Mouse (Mus musculus): ENCODE measurements around the gene Hormad2. TPM values are rescaled to one million over a fixed set of nuclear protein-coding genes. Genes with fewer than 3 reads are reported as not detected.

The Hormad2 gene
- polyA plus RNA-seq, 1 experiment from 2014 or later: not detected

GRCm38 (mm10) chr11:4305090-4305489, 135.8 kb downstream of the Hormad2 start:
- no peak for DNase-seq (ENCODE audit: low read depth, low spot score)
- ATAC-seq: no peak
- POLR2A ChIA-PET: no interaction called here
- CTCF ChIA-PET: no interaction called here
- no peak for TF ChIP-seq CTCF (IDR thresholded peaks at IDR 0.05)
- in situ Hi-C loops (cut with MboI; ENCODE audit: low pct_unique_long_range_greater_than_20kb): loop anchor here (10.0 kb wide), 1 partner anchor 200 kb away; no protein-coding TSS in a partner anchor
- no peaks in the 10 kb centered on the region for H3K27me3 ChIP-seq

- POLR2A ChIA-PET: no interaction called here
- in situ Hi-C loops (cut with MboI; ENCODE audit: low pct_unique_long_range_greater_than_20kb): loop anchor here (10.0 kb wide), 1 partner anchor 199 kb away; no protein-coding TSS in a partner anchor
- CTCF ChIA-PET: no interaction called here
- ATAC-seq (no peak), DNase-seq (ENCODE audit: low read depth, low spot score) (no peak)
- H3K27me3 ChIP-seq: no peaks in the 10 kb centered on the region
- no peak for TF ChIP-seq CTCF (IDR thresholded peaks at IDR 0.05)
These were observed 136.7 kb downstream of the Hormad2 start for GRCm38 (mm10) chr11:4304203-4304602.

DNA sequence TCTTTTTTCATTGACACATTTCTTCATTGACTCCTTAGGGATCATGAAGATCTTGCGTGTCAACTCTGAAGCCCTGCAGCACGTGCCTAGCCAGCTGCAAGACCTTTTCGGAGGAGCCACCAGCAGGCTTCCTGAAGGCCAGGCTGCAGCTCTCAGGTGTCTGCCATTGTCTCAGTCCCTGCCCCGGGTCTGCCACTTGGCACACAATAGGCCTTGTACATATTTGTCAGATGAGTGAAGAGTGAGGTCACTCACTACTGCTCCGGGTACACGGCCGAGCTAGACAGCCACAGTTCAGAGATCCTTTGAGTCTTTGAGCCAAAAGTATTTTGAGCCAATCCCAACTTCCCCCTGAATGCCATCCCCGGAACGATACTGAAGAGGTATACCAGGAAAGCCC, 137.9 kb downstream of the Hormad2 start:
- CTCF ChIA-PET: interaction anchor here (1.0 to 1.2 kb wide), 3 partner anchors 32 to 44 kb away, joined by 3 read pairs; no protein-coding TSS in a partner anchor
- no peak for TF ChIP-seq CTCF (IDR thresholded peaks at IDR 0.05)
- no peak for ATAC-seq
- no peaks in the 10 kb centered on the region for H3K27me3 ChIP-seq
- in situ Hi-C loops (cut with MboI; ENCODE audit: low pct_unique_long_range_greater_than_20kb): loop anchor here (10.0 kb wide), 1 partner anchor 198 kb away; no protein-coding TSS in a partner anchor
- peak; percentile 59 for DNase-seq (ENCODE audit: low read depth, low spot score)
- POLR2A ChIA-PET: interaction anchor here (1.6 kb wide), 1 partner anchor 40 kb away, joined by 6 read pairs; no protein-coding TSS in a partner anchor

GRCm38 (mm10) chr11:4302363-4302913, 138.5 kb downstream of the Hormad2 start:
- in situ Hi-C loops (cut with MboI; ENCODE audit: low pct_unique_long_range_greater_than_20kb): loop anchor here (10.0 kb wide), 1 partner anchor 198 kb away; no protein-coding TSS in a partner anchor
- POLR2A ChIA-PET: interaction anchor here (1.6 kb wide), 1 partner anchor 40 kb away, joined by 6 read pairs; no protein-coding TSS in a partner anchor
- no peak for TF ChIP-seq CTCF (IDR thresholded peaks at IDR 0.05)
- CTCF ChIA-PET: interaction anchor here (1.0 to 1.2 kb wide), 3 partner anchors 32 to 43 kb away, joined by 3 read pairs; no protein-coding TSS in a partner anchor
- no peaks in the 10 kb centered on the region for H3K27me3 ChIP-seq
- ATAC-seq (no peak), DNase-seq (ENCODE audit: low read depth, low spot score) (no peak)

DNA sequence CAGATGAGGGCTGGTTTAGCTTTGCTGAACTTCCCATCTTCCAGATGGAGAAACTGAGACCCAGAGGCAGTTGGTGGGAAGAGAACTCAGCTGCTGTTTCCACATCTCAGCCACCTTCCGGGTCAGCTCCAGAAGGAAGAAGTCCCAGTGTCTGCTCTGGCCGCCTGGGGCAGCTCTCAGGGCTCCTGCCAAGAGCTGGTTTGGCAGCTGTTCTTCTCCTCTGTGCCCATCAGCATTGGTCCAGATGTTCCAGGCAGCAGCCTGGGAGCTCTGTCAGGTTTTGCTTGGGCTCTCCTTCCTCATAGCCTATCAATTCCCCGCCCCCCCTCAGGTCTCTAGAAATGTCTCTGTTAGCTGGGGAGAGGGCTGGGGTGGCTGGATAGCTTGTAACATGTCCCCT, 140.2 kb downstream of the Hormad2 start:
- H3K27me3 ChIP-seq: no peaks in the 10 kb centered on the region
- in situ Hi-C loops (cut with MboI; ENCODE audit: low pct_unique_long_range_greater_than_20kb): loop anchor here (10.0 kb wide), 1 partner anchor 196 kb away; no protein-coding TSS in a partner anchor
- DNase-seq (ENCODE audit: low read depth, low spot score) (no peak), ATAC-seq (no peak)
- ChIA-PET CTCF (interaction anchor here (0.9 to 2.2 kb wide), 5 partner anchors 38 to 121 kb away, joined by 3 to 6 read pairs (median 5); no protein-coding TSS in a partner anchor), POLR2A (interaction anchor here (1.6 kb wide), 1 partner anchor 15 kb away, joined by 3 read pairs; no protein-coding TSS in a partner anchor)
- no peak for TF ChIP-seq CTCF (IDR thresholded peaks at IDR 0.05)

DNA sequence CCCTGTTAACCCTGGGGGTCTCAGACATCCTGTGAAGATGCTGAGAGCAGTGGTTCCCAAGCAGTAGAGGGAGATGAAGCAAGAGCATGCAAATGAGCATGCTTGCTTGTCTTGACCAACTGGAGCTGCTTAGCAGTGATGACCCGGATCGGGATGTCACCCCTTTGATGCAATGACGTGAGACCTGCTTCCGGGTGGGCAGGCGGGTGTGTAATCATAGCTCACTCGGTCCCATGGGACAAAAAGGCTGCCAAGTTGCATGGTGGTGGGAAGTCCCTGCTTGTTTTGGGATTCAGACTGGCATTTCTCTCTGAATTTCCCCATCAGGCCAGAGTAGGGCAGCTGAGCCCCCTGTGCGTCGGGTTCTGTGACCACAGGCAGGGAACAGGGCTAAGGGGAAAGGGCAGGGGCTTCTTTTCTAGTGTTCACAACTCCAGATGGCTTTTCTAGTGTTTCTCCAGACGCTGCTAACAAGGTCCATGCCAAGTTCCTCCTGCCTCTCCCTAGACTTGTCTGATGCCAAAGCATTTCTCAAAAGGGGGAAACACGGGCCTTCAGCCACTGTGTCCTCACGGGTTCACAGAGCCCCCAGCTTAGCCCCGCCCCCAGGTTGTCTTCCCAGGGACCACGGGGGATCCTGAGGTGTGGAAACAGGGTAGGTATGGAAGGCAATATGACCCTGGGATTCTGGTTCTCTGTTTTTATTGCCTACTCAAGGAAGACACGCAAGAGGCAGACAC, 141.0 kb downstream of the Hormad2 start:
- ChIA-PET POLR2A (interaction anchor here (1.1 kb wide), 1 partner anchor 33 kb away, joined by 4 read pairs; no protein-coding TSS in a partner anchor), CTCF (interaction anchor here (0.9 to 4.4 kb wide), 8 partner anchors 9 to 122 kb away, joined by 3 to 22 read pairs (median 5); no protein-coding TSS in a partner anchor)
- in situ Hi-C loops (cut with MboI; ENCODE audit: low pct_unique_long_range_greater_than_20kb): loop anchor here (5.0 to 25.0 kb wide), 3 partner anchors 38 to 1562 kb away; partner anchors contain the start of gene Aebp1
- no peaks in the 10 kb centered on the region for H3K27me3 ChIP-seq
- DNase-seq (ENCODE audit: low read depth, low spot score) (no peak), ATAC-seq (peak; percentile 33)
- no peak for TF ChIP-seq CTCF (IDR thresholded peaks at IDR 0.05)

DNA sequence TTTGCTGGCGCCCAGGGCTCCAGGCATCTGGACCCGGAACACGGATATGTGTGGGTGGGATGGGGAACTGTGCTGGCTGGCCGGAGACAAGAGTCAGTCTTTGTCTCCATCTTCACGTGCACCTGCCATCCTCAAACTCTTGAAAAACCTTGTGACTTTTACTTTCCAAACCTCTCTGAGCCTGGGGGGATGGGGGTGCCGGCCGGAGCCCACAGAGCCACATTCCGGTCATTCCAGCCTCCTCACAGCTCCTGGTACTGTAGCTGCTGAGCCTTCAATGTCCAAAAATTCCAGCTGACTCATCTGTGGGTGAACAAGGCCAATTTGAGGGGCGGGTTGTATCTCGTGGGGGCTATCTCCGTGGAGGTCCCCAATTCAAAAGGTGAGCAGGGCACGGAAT, 141.7 kb downstream of the Hormad2 start:
- in situ Hi-C loops (cut with MboI; ENCODE audit: low pct_unique_long_range_greater_than_20kb): loop anchor here (5.0 to 25.0 kb wide), 2 partner anchors 37 to 1563 kb away; partner anchors contain the start of gene Aebp1
- ATAC-seq (peak; percentile 58), DNase-seq (ENCODE audit: low read depth, low spot score) (no peak)
- POLR2A ChIA-PET: interaction anchor here (1.1 kb wide), 1 partner anchor 32 kb away, joined by 4 read pairs; no protein-coding TSS in a partner anchor
- H3K27me3 ChIP-seq: no peaks in the 10 kb centered on the region
- no peak for TF ChIP-seq CTCF (IDR thresholded peaks at IDR 0.05)
- CTCF ChIA-PET: interaction anchor here (1.0 to 4.4 kb wide), 5 partner anchors 10 to 40 kb away, joined by 3 to 22 read pairs (median 6); no protein-coding TSS in a partner anchor

- no peaks in the 10 kb centered on the region for H3K27me3 ChIP-seq
- no peak for ATAC-seq
- CTCF ChIA-PET: interaction anchor here (1.0 to 4.4 kb wide), 5 partner anchors 10 to 39 kb away, joined by 3 to 22 read pairs (median 7); no protein-coding TSS in a partner anchor
- DNase-seq (ENCODE audit: low read depth, low spot score): no peak
- in situ Hi-C loops (cut with MboI; ENCODE audit: low pct_unique_long_range_greater_than_20kb): loop anchor here (5.0 to 25.0 kb wide), 2 partner anchors 36 to 1564 kb away; partner anchors contain the start of gene Aebp1
- TF ChIP-seq CTCF (IDR thresholded peaks at IDR 0.05): no peak
- POLR2A ChIA-PET: interaction anchor here (4.5 kb wide), 1 partner anchor 36 kb away, joined by 24 read pairs; no protein-coding TSS in a partner anchor
These were observed 142.3 kb downstream of the Hormad2 start for GRCm38 (mm10) chr11:4298615-4299014.

DNA sequence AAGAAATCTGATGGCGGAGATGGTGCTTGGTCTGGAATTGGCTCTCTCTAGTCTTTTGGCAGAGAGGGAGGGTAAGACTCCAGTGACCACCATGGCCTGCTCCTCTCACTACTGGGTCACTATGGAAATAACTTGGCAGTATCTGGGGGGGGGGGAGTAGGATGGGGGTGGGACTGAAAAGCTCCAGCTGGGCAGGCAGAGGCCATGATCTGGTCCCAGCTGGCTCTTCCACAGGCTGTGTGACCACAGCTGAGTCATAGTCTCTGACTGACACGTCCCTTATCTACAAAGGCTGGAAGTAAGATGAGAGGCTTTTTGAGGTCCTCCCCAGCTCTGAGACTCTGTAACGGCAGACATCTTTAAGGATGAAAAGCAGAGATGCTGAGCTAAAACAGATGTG, 143.2 kb downstream of the Hormad2 start:
- CTCF ChIA-PET: interaction anchor here (1.1 to 4.4 kb wide), 5 partner anchors 11 to 287 kb away, joined by 3 to 22 read pairs (median 7); no protein-coding TSS in a partner anchor
- in situ Hi-C loops (cut with MboI; ENCODE audit: low pct_unique_long_range_greater_than_20kb): loop anchor here (5.0 to 25.0 kb wide), 2 partner anchors 35 to 1565 kb away; partner anchors contain the start of gene Aebp1
- no peaks in the 10 kb centered on the region for H3K27me3 ChIP-seq
- DNase-seq (ENCODE audit: low read depth, low spot score): no peak
- ATAC-seq: no peak
- no peak for TF ChIP-seq CTCF (IDR thresholded peaks at IDR 0.05)
- POLR2A ChIA-PET: interaction anchor here (1.2 to 4.5 kb wide), 3 partner anchors 27 to 35 kb away, joined by 3 to 24 read pairs (median 7); no protein-coding TSS in a partner anchor
